Mouse (Mus musculus) erythroid progenitor cell, adult 5-6 weeks (primary cell): ENCODE data around the gene Tedc1. TPM values are rescaled to one million over a fixed set of nuclear protein-coding genes. Genes with fewer than 3 reads are reported as not detected.
"Not testable (repeated sequence)": the region's sequence is repeated elsewhere in the genome, so short reads cannot be mapped to it uniquely, and the experiment has no call there.

Experiments used
- ATAC-seq: replicated peaks from 2 replicates; pipeline ENCODE4 v1.8.0; 2016; ENCODE audit warnings: moderate number of reproducible peaks, mild to moderate bottlenecking, moderate TSS enrichment, inconsistent platforms; ENCODE audit not compliant: poor library complexity, low FRiP score, severe bottlenecking
- total RNA-seq, 2 experiments: library from RNA; stranded (forward) in 1 of 2; stranded (reverse) in 1 of 2; fragments of 150-400 nt in 1 of 2; fragments of 186-747, 209-891 nt in 1 of 2; gene quantifications; 2 replicates each; pipeline versions ENCODE4 v1.2.3 to v1.2.4; 2015 to 2017; ENCODE audit warnings: low replicate concordance in 2 of 2

The Tedc1 gene
- total RNA-seq, 2 experiments from 2014 or later: 11.3 to 38.9 TPM

DNA sequence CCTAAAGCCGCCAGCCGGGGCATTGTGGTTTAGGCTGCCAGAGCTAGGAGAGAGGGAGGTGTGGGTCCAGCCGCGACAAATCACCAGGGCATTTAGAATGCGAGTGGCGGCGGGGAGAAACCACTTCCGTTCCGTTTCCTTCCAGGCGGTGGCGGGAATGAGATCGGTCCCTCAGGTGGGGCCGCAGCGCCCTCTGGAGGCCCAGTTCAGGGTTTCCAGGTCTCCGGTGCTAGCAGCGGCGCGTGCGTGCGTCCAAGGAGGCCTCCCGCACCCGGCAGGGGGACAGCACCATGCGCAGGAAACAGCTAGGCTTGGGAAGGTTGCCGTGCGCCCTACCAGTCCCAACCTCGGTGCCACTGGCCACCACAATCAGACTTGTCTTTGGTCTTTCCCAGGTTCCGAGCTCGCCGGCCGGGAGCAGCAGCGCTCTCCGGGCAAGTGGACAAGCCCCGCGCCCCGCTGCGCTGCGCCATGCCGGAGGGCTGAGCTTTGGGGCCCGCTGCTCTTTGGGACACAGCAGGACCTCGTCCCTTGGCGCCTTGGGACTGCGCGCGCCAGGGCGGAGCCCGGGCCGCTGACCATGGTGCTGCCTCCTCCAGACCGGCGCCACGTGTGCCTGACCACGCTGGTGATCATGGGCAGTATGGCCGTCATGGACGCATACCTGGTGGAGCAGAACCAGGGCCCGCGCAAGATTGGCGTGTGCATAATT is 31.5 kb downstream of the Tedc1 start:
- ATAC-seq: 0 out of 2 replicates have a peak, but pooled peaks have one; percentile 35

DNA sequence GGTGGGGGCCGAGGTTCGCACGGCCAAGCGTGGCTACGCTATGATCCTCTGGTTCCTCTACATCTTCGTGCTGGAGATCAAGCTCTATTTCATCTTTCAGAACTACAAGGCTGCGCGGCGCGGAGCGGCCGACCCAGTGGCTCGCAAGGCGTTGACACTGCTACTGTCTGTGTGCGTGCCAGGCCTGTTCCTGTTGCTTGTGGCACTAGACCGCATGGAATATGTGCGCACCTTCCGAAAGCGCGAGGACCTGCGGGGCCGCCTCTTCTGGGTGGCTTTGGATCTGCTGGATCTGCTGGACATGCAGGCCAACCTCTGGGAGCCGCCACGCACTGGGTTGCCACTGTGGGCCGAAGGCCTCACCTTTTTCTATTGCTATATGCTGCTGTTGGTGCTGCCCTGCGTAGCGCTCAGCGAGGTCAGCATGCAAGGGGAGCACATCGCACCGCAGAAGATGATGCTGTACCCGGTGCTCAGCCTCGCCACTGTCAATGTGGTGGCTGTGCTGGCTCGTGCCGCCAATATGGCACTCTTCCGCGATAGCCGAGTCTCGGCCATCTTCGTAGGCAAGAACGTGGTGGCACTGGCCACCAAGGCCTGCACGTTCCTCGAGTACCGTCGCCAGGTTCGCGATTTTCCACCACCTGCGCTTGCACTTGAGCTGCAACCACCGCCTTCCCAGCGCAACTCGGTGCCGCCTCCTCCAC is 32.3 kb downstream of the Tedc1 start:
- ATAC-seq: no peak

DNA sequence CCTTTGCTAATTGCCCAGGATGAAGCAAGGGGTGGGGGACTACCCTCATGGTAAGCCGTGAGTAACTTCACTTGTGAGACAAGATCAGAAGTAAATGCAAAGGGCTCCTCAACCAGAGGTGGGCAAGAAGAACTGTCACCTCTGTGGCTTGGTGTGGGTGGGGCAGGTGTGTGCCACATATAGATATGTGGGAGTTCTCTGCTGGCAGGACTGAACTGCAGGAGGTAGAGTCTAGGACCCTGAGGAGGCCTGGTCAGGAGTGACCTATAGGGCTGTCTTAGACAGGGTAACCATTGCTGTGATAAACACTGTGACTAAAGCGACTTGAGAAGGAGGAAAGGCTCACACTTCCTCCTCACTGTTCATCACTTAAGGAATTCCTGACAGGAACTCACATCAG is 37.2 kb downstream of the Tedc1 start:
- no peak for ATAC-seq

DNA sequence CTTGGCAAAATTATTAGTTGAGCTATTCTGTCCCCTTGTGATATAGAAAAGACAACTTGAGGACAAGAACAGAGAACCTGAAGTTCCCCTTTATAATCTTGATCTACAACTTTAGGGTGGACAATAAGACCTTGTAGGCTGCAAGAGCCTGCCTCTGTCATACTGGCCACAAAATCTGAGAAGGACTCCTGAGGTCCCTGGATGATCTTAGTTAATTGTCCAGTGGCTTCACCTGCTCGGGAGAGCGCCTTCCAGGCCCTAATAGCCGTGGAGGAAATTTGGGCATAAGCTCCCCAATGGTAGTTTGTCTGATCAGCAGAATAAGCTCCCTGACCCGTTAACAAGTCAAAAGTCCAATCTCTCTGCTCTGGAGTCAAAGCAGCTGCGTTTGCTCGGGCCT is 42.9 kb downstream of the Tedc1 start:
- ATAC-seq: not testable (repeated sequence)

DNA sequence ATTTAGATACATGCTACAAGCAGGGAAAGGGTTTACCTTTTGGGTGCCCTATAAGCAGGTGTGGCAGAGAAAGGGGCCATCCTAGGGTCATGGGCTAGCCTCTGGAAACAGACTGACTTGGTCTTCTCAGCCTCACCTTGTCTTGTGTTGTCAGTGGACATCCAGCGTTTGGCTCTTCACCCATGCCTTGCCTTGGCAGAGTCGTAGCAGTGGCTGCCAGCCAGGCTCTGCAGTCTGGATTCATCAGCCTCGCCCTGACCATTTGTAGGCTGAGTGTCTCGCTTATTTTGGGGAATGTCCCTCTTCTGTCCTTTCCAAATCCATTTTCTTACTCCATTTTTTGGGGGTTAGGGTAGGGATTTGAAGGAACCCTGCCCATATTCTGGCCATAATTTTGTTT is 45.1 kb downstream of the Tedc1 start:
- ATAC-seq: no peak

DNA sequence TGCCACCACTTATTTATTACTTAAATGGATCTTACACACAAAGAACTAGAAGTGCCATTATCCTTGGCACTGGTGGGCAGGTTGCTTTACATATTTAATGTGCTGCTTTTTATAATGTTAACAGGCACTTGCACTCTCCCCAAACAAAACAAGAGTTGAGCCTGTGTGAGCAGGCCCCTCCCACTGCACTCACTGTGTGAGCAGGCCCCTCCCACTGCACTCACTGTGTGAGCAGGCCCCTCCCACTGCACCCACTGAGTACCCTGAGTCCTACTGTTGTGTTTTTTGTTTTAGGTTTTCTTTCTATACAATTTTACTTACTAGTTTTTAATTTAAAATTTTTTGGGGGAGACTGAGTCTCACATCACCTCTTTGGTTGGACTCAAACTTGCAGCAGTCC is 45.8 kb downstream of the Tedc1 start:
- ATAC-seq: no peak

DNA sequence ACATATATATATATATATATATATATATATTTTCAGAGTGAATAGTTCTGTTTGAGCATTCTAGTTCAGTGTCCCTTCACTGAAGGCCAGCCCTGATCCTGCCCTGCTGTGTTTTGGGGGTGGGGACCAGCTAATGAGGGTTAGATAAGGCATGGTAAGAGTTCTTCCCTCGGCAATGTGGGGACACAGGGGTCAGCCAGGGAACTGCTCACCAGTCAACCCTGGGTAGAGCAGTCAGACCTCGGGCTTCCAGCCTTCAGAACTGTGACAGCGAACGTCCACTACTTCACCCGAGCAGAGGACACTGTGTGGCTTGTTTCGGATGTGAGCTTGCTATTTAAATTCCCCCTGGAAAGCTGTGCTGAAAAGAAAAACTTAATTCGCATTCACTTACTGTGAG is 47.3 kb downstream of the Tedc1 start:
- no peak for ATAC-seq

DNA sequence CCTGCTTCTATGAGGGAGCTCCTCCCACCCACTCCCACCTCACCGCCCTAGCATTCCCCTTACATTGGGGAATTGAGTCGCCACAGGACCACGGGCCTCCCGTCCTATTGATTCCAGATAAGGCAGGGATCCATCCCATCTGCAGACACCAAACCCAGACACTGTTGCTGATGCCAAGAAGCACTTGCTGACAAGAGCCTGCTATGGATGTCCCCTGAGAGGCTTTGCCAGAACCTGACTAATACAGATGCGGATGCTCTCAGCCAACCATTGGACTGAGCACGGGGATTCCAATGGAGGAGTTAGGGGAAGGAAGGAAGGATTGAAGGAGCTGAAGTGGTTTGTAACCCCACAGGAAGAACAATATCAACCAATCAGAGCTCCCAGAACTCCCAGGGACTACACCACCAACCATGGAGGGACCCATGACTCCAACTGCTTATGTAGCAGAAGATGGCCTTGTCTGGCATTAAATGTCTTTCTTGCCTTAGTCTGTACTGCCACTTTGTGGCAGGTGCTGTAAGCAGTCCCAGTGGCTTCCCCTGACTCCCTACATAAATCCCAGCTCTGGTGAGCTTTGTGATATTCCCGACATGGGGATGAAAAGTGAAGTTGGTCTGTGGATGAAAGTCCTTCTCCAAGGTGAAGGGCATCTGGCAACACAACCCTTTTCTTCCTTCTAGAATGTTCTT is 49.2 kb downstream of the Tedc1 start:
- no peak for ATAC-seq

DNA sequence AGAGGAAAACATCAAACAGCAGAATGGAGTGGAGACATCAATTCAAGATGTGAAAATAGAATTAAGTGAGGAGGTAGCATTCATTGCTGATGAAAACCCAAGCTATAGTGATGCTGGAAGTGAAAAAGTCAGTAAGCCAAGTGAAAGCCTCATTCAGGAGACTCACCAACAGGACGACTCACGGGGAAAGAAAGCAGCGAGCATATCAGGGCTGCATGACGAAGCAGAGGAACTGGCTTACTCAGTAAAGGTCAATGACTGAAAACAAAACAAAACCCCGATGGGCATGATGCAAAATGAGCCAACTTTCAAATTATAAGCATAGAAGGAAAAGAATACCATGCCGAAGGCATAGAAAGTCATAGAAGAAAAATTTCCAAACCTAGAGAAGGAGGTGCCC is 51.5 kb downstream of the Tedc1 start:
- no peak for ATAC-seq

DNA sequence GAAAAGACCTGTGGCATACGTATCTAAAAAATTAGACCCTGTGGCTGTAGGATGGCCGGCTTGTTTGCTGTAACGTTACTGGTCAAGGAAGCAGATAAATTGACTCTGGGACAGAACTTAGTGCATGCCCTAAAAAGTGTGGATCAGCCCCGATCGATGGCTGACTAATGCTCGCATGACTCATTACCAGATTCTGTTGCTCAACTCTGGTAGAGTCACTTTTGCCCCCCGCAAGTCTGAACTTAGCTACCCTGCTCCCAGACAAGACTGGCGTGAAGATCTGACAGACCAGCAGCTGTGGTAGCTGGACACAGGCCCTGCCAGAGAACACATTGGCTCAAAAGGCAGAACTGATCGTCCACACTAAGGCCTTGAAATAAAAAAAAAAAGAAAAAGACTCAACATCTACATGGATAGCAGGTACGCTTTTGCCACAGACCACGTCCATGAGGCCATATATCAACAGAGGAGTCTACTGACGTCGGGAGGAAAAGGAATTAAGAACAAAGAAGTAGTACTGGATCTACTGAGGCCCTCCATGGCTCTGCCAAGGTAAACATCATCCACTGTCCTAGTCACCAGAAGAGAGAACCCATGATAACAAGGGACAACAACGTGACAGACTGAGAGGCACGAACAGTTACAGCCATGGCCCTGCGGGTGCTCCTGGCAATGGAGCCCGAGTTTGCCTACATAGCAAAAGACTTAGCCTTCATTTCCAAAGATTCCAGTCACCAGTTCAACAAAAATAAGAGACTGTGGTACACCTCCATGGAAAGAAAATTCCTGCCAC is 54.6 kb downstream of the Tedc1 start:
- no peak for ATAC-seq

DNA sequence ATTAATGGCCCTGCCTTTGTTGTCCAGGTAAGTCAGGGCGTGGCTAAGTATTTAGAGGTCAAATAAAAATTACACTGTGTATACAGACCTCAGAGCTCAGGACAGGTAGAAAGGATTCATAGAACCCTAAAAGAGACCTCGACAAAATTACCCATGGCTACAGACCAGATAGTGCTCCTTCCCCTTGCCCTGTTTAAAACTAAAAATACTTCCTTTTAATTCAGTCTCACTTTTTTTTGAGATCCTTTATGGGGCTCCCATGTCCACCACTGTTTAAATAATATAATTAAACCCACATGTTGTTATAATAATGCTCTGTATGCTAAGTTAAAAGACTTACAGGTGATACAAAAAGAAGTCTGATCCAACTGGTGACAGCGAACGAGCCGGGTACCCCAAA is 55.6 kb downstream of the Tedc1 start:
- no peak for ATAC-seq

DNA sequence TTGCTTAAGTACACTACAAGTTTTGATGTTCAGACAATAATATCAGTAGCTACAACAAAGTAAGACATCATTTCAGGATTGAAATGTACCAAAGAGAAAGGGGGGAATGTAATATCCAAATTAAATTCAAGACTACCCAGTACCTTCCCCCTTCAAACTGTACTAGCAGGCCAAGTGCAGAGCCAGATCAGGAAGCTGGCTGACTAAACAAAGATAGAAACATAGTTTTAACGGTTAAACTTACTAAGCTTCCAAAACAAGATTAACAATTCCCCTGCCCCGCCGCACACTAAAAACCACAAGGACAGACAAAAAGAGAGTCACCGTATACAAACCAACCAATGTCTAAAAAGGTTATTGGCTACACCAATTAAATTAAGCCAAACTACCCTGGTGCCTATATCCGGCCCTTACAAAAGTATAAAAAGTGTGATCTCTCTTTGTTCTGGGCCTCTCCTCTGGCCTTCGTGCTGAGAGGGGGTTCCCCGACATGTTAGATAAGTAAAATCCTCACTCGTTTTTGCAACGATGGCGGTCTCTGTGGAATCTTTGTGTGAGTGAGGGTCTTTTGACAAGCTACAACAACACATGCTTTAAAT is 56.2 kb downstream of the Tedc1 start:
- no peak for ATAC-seq

DNA sequence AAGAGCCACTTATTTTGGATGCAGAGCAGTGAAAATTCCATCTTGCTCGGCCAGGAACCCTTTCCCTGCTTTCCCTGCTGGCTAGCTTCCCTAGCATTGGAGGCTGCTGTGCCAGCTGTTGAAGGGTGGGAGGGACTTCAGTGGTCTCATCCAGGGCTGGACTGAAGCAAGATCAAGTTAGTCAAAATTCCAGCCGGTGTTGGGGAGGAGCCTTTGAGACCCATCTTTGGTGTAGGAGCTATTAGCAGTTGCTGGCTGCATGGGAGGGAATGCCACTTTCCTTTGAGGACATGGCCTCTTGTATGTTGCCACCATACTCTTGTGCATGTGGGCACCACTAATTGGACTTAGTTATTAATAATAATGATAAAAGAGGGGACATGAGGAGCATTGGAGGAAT is 57.0 kb downstream of the Tedc1 start:
- no peak for ATAC-seq

DNA sequence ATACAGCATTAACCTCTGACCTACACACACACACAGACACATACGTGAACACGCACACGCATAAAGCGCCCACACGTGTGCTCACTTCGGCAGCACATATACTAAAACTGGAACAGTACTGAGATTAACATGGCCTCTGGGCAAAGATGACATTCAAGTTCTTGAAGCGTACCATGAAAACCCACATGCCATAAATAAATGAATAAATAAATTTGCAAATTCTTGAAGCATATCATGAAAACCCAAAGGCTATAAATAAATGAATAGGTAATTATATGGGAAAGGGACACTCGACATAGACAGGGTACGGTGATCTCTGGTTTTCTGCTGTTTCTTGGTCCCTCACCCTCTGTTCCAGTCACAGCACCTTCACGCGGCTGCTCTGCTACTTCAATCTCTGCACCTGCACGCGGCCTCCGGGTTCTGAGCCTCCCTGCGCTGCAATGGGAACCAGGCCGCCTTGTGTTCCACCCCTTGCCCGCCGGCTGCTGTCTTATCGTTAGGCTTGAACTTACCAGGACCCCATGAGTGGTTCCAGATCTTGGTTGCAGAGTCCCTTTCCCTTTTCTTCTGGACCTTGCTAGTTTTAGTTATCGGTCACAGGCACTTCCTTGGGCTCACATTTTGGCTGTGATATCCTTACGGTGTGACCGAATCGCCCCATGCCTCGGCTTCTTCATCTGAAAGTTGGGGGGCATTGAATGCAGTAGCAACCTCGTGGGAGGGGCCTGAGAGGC is 58.0 kb downstream of the Tedc1 start:
- ATAC-seq: no peak

DNA sequence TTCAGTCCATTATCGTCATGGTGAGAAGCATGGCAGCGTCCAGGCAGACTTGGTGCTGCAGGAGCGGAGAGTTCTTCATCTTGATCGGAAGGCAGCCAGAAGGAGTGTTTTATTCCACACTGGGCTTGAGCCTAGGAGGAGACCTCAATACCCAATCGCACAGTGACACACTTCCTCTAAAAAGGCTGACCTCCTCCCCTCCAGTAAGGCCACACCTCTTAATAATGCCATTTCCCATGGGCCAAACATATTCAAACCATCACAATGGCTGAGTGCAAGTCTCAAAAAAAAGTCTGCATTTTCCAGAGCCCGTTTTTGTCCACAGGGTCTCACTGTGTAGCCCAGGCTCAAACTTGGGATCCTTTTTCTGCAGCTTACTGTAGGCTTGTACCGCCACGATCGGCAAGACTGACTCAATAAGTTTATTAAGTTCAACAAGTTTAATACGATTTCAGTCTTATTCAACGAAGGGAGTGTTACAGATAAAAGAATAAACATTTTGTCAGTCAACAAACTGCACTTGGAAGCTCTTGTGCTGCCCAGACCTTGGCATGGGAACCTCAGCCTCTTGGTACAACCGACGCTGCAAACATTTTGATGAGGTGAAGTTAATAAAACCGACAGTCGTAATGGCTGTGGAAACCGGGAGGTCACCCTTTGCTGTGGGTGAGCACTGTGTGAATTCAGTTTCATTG is 58.9 kb downstream of the Tedc1 start:
- no peak for ATAC-seq
